Mouse (Mus musculus): ENCODE results near the gene Ttc28. TPM values are rescaled to one million over a fixed set of nuclear protein-coding genes. Genes with fewer than 3 reads are reported as not detected.

The Ttc28 gene
- polyA plus RNA-seq, 1 experiment, result 6.8 TPM

GRCm38 (mm10) chr5:111074050-111074449 is 194.4 kb downstream of the Ttc28 start:
- no peak for DNase-seq (ENCODE audit: low read depth in 1 of 2, low spot score in 2 of 2)
- TF ChIP-seq CTCF (IDR thresholded peaks at IDR 0.05; ENCODE audit: extremely low read depth, insufficient read depth, insufficient read length, insufficient replicate concordance) (no peak), POLR2A (IDR thresholded peaks at IDR 0.05; ENCODE audit: low read depth, low read length) (no peak)
- H3K4me3 ChIP-seq (ENCODE audit: extremely low read depth, insufficient read depth, insufficient read length), result no peak overlapping the region
- no peaks in the 10 kb centered on the region for H3K36me3 ChIP-seq (ENCODE audit: control insufficient read depth, insufficient read depth, low read length)
- 82% methylated on average over 7 of the region's 7 CpGs for whole genome bisulfite sequencing
- no peak overlapping the region for H3K27ac ChIP-seq (ENCODE audit: insufficient read depth, low read length)
- H3K4me1 ChIP-seq (ENCODE audit: control insufficient read depth, insufficient read depth, insufficient read length), result no peaks in the 10 kb centered on the region
- H3K27me3 ChIP-seq (ENCODE audit: control insufficient read depth, insufficient read depth, low read length), result no peaks in the 10 kb centered on the region

GRCm38 (mm10) chr5:111075841-111076240 is 196.2 kb downstream of the Ttc28 start:
- Histone ChIP-seq H3K27me3 (ENCODE audit: control insufficient read depth, insufficient read depth, low read length) (no peaks in the 10 kb centered on the region), H3K4me1 (ENCODE audit: control insufficient read depth, insufficient read depth, insufficient read length) (no peaks in the 10 kb centered on the region), H3K27ac (ENCODE audit: insufficient read depth, low read length) (no peak overlapping the region), H3K4me3 (ENCODE audit: extremely low read depth, insufficient read depth, insufficient read length) (no peak overlapping the region), H3K36me3 (ENCODE audit: control insufficient read depth, insufficient read depth, low read length) (no peaks in the 10 kb centered on the region)
- 31% methylated on average over 5 of the region's 5 CpGs for WGBS
- TF ChIP-seq POLR2A (IDR thresholded peaks at IDR 0.05; ENCODE audit: low read depth, low read length) (no peak), CTCF (IDR thresholded peaks at IDR 0.05; ENCODE audit: extremely low read depth, insufficient read depth, insufficient read length, insufficient replicate concordance) (no peak)
- DNase-seq (ENCODE audit: low read depth in 1 of 2, low spot score in 2 of 2), result no peak

- Histone ChIP-seq H3K4me3 (ENCODE audit: extremely low read depth, insufficient read depth, insufficient read length) (no peak overlapping the region), H3K27ac (ENCODE audit: insufficient read depth, low read length) (no peak overlapping the region), H3K36me3 (ENCODE audit: control insufficient read depth, insufficient read depth, low read length) (no peaks in the 10 kb centered on the region), H3K27me3 (ENCODE audit: control insufficient read depth, insufficient read depth, low read length) (no peaks in the 10 kb centered on the region), H3K4me1 (ENCODE audit: control insufficient read depth, insufficient read depth, insufficient read length) (no peaks in the 10 kb centered on the region)
- no peak for DNase-seq (ENCODE audit: low read depth in 1 of 2, low spot score in 2 of 2)
- WGBS, result 92% methylated on average over 9 of the region's 9 CpGs
- no peak for TF ChIP-seq POLR2A (IDR thresholded peaks at IDR 0.05; ENCODE audit: low read depth, low read length)
- TF ChIP-seq CTCF (IDR thresholded peaks at IDR 0.05; ENCODE audit: extremely low read depth, insufficient read depth, insufficient read length, insufficient replicate concordance), result no peak
Measured at GRCm38 (mm10) chr5:111077261-111077660, 197.7 kb downstream of the Ttc28 start.

GRCm38 (mm10) chr5:111080601-111081000 is 201.0 kb downstream of the Ttc28 start:
- 96% methylated on average over 5 of the region's 5 CpGs for WGBS
- TF ChIP-seq POLR2A (IDR thresholded peaks at IDR 0.05; ENCODE audit: low read depth, low read length) (no peak), CTCF (IDR thresholded peaks at IDR 0.05; ENCODE audit: extremely low read depth, insufficient read depth, insufficient read length, insufficient replicate concordance) (no peak)
- no peak for DNase-seq (ENCODE audit: low read depth in 1 of 2, low spot score in 2 of 2)

DNA sequence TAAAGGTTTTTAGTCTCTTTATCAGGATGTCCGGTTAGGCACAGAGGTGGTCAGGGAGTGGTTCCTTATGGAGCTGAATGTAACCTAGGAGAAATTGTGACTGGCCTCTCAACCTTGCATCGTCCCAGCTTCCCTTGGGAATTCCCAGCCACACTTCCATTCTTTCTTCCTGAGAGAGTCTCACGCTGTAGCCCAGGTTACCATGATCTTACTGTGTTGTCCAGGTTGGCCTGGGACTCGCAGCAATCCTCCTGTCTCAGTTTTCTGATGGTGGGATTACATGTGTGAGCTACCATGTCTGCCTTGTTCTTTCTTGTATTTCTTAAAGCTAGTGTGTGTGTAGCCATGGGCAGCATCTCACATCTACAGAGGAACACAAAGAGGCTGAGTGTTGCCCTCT is 206.2 kb downstream of the Ttc28 start:
- no peaks in the 10 kb centered on the region for H3K27me3 ChIP-seq (ENCODE audit: control insufficient read depth, insufficient read depth, low read length)
- 90% methylated on average over 4 of the region's 4 CpGs for WGBS
- no peak overlapping the region for H3K4me3 ChIP-seq (ENCODE audit: extremely low read depth, insufficient read depth, insufficient read length)

More at GRCm38 (mm10) chr5:111080601-111081000, 201.0 kb downstream of the Ttc28 start:
- no peaks in the 10 kb centered on the region for H3K4me1 ChIP-seq (ENCODE audit: control insufficient read depth, insufficient read depth, insufficient read length)
- H3K4me3 ChIP-seq (ENCODE audit: extremely low read depth, insufficient read depth, insufficient read length), result no peak overlapping the region
- H3K36me3 ChIP-seq (ENCODE audit: control insufficient read depth, insufficient read depth, low read length), result no peaks in the 10 kb centered on the region
- no peak overlapping the region for H3K27ac ChIP-seq (ENCODE audit: insufficient read depth, low read length)
- no peaks in the 10 kb centered on the region for H3K27me3 ChIP-seq (ENCODE audit: control insufficient read depth, insufficient read depth, low read length)

DNA sequence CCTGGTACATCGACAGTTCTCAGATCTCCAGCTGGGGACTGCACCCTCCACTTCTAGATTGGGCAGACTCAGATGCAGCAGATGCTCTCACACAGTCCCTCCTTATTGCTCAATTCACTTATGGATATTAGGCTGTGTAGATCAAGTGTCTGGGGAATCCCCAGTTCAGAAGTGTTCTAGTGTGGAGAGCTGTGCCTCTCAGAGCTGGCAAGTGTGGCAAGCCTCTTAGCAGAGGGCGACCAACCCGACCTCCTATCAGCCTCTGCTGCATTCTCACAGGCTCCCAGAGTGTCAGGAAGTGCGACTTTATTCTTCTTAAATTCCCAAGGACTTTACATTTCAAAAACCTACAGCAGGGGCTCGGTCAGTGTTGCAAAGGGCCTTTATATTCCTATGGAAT is 217.1 kb downstream of the Ttc28 start:
- no peak overlapping the region for H3K27ac ChIP-seq (ENCODE audit: insufficient read depth, low read length)
- H3K4me3 ChIP-seq (ENCODE audit: extremely low read depth, insufficient read depth, insufficient read length), result no peak overlapping the region
- WGBS, result 71% methylated on average over 5 of the region's 5 CpGs
- no peaks in the 10 kb centered on the region for H3K36me3 ChIP-seq (ENCODE audit: control insufficient read depth, insufficient read depth, low read length)
- TF ChIP-seq POLR2A (IDR thresholded peaks at IDR 0.05; ENCODE audit: low read depth, low read length) (no peak), CTCF (IDR thresholded peaks at IDR 0.05; ENCODE audit: extremely low read depth, insufficient read depth, insufficient read length, insufficient replicate concordance) (no peak)
- no peaks in the 10 kb centered on the region for H3K27me3 ChIP-seq (ENCODE audit: control insufficient read depth, insufficient read depth, low read length)
- H3K4me1 ChIP-seq (ENCODE audit: control insufficient read depth, insufficient read depth, insufficient read length), result no peaks in the 10 kb centered on the region
- DNase-seq (ENCODE audit: low read depth in 1 of 2, low spot score in 2 of 2), result no peak

More for the DNA sequence above, 206.2 kb downstream of the Ttc28 start:
- Histone ChIP-seq H3K4me1 (ENCODE audit: control insufficient read depth, insufficient read depth, insufficient read length) (no peaks in the 10 kb centered on the region), H3K27ac (ENCODE audit: insufficient read depth, low read length) (no peak overlapping the region), H3K36me3 (ENCODE audit: control insufficient read depth, insufficient read depth, low read length) (no peaks in the 10 kb centered on the region)
- DNase-seq (ENCODE audit: low read depth in 1 of 2, low spot score in 2 of 2), result no peak
- TF ChIP-seq CTCF (IDR thresholded peaks at IDR 0.05; ENCODE audit: extremely low read depth, insufficient read depth, insufficient read length, insufficient replicate concordance) (no peak), POLR2A (IDR thresholded peaks at IDR 0.05; ENCODE audit: low read depth, low read length) (no peak)

DNA sequence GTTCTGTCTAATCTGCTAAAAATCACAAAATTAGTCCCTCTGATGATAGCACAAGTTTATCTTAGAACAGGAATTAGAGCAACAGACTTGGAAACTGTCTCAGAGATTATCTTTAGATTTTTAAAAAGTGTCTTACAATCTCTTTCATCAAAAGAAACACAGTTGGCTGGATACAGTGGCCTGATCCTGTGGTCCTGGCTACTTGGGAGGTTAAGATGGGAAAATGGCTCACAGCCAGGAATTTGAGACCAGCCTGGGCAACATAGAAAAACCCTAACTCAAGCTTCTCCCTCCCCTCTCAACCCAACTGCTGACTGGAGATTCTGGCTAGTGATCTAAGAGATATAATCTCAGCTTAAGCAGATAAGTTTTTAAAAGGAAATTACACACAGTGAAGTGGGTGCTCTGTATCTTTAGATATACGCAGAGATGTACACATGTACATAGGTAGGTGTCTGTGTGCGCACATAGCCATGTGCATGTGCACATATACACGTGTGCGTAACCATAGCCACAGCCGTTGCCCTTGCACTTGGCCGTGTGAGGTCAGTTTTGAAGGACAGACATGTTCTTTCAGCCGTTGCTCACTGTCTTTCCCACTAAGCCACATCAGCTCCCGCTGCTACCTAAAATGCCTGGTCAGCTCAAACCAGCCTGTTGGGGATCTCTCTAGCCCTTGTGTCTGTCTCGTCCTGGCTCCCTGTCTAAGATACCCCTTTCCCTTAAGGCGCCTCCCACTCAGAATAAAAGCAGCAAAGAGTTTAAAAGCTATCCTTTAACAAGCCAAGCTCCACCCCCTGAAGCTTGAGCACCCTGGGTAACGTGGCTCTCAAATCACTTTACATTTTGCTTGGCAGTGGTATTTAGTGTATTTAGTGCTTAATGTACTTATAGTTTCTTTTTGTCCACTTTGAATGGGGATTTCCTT is 217.9 kb downstream of the Ttc28 start:
- H3K27ac ChIP-seq (ENCODE audit: insufficient read depth, low read length), result no peak overlapping the region
- no peak for DNase-seq (ENCODE audit: low read depth in 1 of 2, low spot score in 2 of 2)
- no peaks in the 10 kb centered on the region for H3K4me1 ChIP-seq (ENCODE audit: control insufficient read depth, insufficient read depth, insufficient read length)
- no peak overlapping the region for H3K4me3 ChIP-seq (ENCODE audit: extremely low read depth, insufficient read depth, insufficient read length)
- no peaks in the 10 kb centered on the region for H3K27me3 ChIP-seq (ENCODE audit: control insufficient read depth, insufficient read depth, low read length)
- no peaks in the 10 kb centered on the region for H3K36me3 ChIP-seq (ENCODE audit: control insufficient read depth, insufficient read depth, low read length)
- WGBS, result 85% methylated on average over 11 of the region's 11 CpGs
- TF ChIP-seq CTCF (IDR thresholded peaks at IDR 0.05; ENCODE audit: extremely low read depth, insufficient read depth, insufficient read length, insufficient replicate concordance) (no peak), POLR2A (IDR thresholded peaks at IDR 0.05; ENCODE audit: low read depth, low read length) (no peak)

Data from spleen, adult 2 months (tissue).